Mouse (Mus musculus): ENCODE measurements at regions not wholly inside any gene's neighbourhood (a gene's known extent, or its start where the extent isn't known, plus 50 kb on each side); places are given as distances from the start of the nearest gene placed in this dataset.

- 42% methylated on average over 15 of the region's 15 CpGs for WGBS (ENCODE audit: insufficient replicate concordance)
- no peak overlapping the region for H3K27ac ChIP-seq (ENCODE audit: low read length)
- H3K27me3 ChIP-seq (ENCODE audit: control insufficient read depth, insufficient read depth, low read depth, low read length) = no peaks in the 10 kb centered on the region; the same call in 1 of the 2 replicates
- H3K36me3 ChIP-seq (ENCODE audit: control insufficient read depth, insufficient read depth) = no peaks in the 10 kb centered on the region
- peaks cover 2% of the 10 kb centered on the region for H3K4me1 ChIP-seq (ENCODE audit: control insufficient read depth, low read depth, low read length)
- no peak for ATAC-seq (ENCODE audit: low read depth)
- no peak overlapping the region for H3K4me3 ChIP-seq (ENCODE audit: low read depth, low read length)
- no peak overlapping the region for H3K4me2 ChIP-seq (ENCODE audit: low read depth, low read length)
- no peak overlapping the region for H3K9ac ChIP-seq (ENCODE audit: low read depth, low read length)
- H3K9me3 ChIP-seq (replicated peaks; ENCODE audit: control insufficient read depth, low read length) = no peaks in the 10 kb centered on the region
These were observed 59.4 kb downstream of the 1700001O22Rik start for GRCm38 (mm10) chr2:30743976-30744620.

GRCm38 (mm10) chr2:30743265-30743846 is 60.1 kb downstream of the 1700001O22Rik start:
- no peaks in the 10 kb centered on the region for H3K9me3 ChIP-seq (replicated peaks; ENCODE audit: control insufficient read depth, low read length)
- H3K4me1 ChIP-seq (ENCODE audit: control insufficient read depth, low read depth, low read length) = peaks cover 2% of the 10 kb centered on the region
- H3K9ac ChIP-seq (ENCODE audit: low read depth, low read length) = no peak overlapping the region
- ATAC-seq (ENCODE audit: low read depth) = no peak
- no peaks in the 10 kb centered on the region for H3K36me3 ChIP-seq (ENCODE audit: control insufficient read depth, insufficient read depth)
- no peaks in the 10 kb centered on the region; the same call in 1 of the 2 replicates for H3K27me3 ChIP-seq (ENCODE audit: control insufficient read depth, insufficient read depth, low read depth, low read length)
- 41% methylated on average over 4 of the region's 4 CpGs for WGBS (ENCODE audit: insufficient replicate concordance)
- no peak overlapping the region for H3K4me2 ChIP-seq (ENCODE audit: low read depth, low read length)
- H3K27ac ChIP-seq (ENCODE audit: low read length) = no peak overlapping the region
- no peak overlapping the region for H3K4me3 ChIP-seq (ENCODE audit: low read depth, low read length)

GRCm38 (mm10) chr2:30741450-30741849 is 62.0 kb downstream of the 1700001O22Rik start:
- no peak overlapping the region for H3K27ac ChIP-seq (ENCODE audit: low read length)

DNA sequence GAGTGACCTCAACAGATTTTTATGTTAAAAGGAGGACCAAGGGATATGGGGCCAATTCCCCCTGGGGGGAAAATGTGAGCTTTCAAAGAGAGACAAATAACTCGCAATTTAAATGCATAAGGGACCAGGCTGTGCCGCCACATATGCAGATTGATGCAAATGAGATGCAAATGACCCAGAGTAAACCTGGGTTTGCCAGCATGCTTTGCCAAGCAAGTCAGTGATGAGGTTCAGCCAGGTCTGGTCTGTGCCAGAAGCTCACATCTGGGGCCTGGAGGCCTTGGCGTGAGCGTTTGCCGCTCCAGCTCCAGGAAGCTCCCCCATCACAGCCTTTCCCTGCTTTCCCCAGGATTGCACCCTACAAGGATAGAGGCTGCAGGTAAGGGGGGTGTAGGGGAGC is 65.7 kb downstream of the 1700001O22Rik start:
- H3K36me3 ChIP-seq (ENCODE audit: control insufficient read depth, insufficient read depth) = no peaks in the 10 kb centered on the region
- ATAC-seq (ENCODE audit: low read depth) = no peak
- H3K4me2 ChIP-seq (ENCODE audit: low read depth, low read length) = no peak overlapping the region
- H3K4me1 ChIP-seq (ENCODE audit: control insufficient read depth, low read depth, low read length) = no peaks in the 10 kb centered on the region
- H3K27me3 ChIP-seq (ENCODE audit: control insufficient read depth, insufficient read depth, low read depth, low read length) = no peaks in the 10 kb centered on the region; the same call in 1 of the 2 replicates
- no peaks in the 10 kb centered on the region for H3K9me3 ChIP-seq (replicated peaks; ENCODE audit: control insufficient read depth, low read length)
- H3K4me3 ChIP-seq (ENCODE audit: low read depth, low read length) = no peak overlapping the region
- 76% methylated on average over 5 of the region's 5 CpGs for WGBS (ENCODE audit: insufficient replicate concordance)
- H3K9ac ChIP-seq (ENCODE audit: low read depth, low read length) = no peak overlapping the region
- H3K27ac ChIP-seq (ENCODE audit: low read length) = no peak overlapping the region

More at GRCm38 (mm10) chr2:30741450-30741849, 62.0 kb downstream of the 1700001O22Rik start:
- WGBS (ENCODE audit: insufficient replicate concordance) = 60% methylated on average over 2 of the region's 2 CpGs
- Histone ChIP-seq H3K36me3 (ENCODE audit: control insufficient read depth, insufficient read depth) (no peaks in the 10 kb centered on the region), H3K9ac (ENCODE audit: low read depth, low read length) (no peak overlapping the region), H3K4me3 (ENCODE audit: low read depth, low read length) (no peak overlapping the region), H3K4me1 (ENCODE audit: control insufficient read depth, low read depth, low read length) (peaks cover 2% of the 10 kb centered on the region), H3K27me3 (ENCODE audit: control insufficient read depth, insufficient read depth, low read depth, low read length) (no peaks in the 10 kb centered on the region; the same call in 1 of the 2 replicates), H3K4me2 (ENCODE audit: low read depth, low read length) (no peak overlapping the region), H3K9me3 (replicated peaks; ENCODE audit: control insufficient read depth, low read length) (no peaks in the 10 kb centered on the region)
- ATAC-seq (ENCODE audit: low read depth) = no peak

DNA sequence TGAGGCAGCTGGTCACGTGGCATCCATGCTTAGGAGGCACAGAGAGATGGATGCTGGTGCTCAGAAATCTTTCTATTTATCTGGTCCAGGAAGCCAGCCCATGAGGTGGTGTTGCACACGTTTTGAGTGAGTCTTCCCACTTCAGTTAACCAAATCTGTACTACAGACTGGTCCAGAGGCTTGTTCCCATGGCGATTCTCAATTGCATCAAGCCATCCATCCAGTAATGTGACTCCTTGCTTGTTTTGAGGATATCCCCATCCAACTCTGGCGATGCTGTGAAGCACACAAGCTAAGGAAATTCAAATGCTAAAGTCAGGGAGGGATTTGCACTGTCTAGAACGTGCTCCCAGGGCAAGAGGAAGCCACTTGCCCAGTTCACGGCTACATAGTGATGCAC is 66.8 kb downstream of the 1700001O22Rik start:
- Histone ChIP-seq H3K4me1 (ENCODE audit: control insufficient read depth, low read depth, low read length) (no peaks in the 10 kb centered on the region), H3K9ac (ENCODE audit: low read depth, low read length) (no peak overlapping the region), H3K4me2 (ENCODE audit: low read depth, low read length) (no peak overlapping the region), H3K27ac (ENCODE audit: low read length) (no peak overlapping the region), H3K27me3 (ENCODE audit: control insufficient read depth, insufficient read depth, low read depth, low read length) (no peaks in the 10 kb centered on the region; the same call in 1 of the 2 replicates), H3K9me3 (replicated peaks; ENCODE audit: control insufficient read depth, low read length) (no peaks in the 10 kb centered on the region), H3K36me3 (ENCODE audit: control insufficient read depth, insufficient read depth) (no peaks in the 10 kb centered on the region), H3K4me3 (ENCODE audit: low read depth, low read length) (no peak overlapping the region)
- WGBS (ENCODE audit: insufficient replicate concordance) = 48% methylated on average over 6 of the region's 6 CpGs
- no peak for ATAC-seq (ENCODE audit: low read depth)

DNA sequence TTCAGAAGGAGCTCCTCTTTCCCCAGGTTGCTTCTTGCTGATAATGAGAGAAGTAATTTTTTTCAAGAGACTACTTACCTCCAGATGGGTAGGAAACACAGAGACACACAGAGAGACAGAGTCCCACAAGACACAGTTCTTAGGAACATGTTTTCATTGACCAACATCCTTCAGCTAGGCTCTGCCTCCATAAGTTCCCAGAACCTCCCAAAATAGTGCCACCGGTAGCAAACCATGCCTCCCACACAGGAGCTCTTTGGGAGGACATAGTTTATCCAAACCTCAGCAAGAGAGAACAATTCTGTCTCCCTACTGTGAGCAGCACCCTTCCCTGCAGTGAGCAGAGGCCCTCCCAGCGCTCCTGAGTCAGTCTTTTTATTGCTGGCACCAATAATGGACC is 67.2 kb downstream of the 1700001O22Rik start:
- Histone ChIP-seq H3K4me2 (ENCODE audit: low read depth, low read length) (no peak overlapping the region), H3K27ac (ENCODE audit: low read length) (no peak overlapping the region), H3K9me3 (replicated peaks; ENCODE audit: control insufficient read depth, low read length) (no peaks in the 10 kb centered on the region), H3K4me1 (ENCODE audit: control insufficient read depth, low read depth, low read length) (no peaks in the 10 kb centered on the region), H3K4me3 (ENCODE audit: low read depth, low read length) (no peak overlapping the region), H3K27me3 (ENCODE audit: control insufficient read depth, insufficient read depth, low read depth, low read length) (no peaks in the 10 kb centered on the region; the same call in 1 of the 2 replicates), H3K9ac (ENCODE audit: low read depth, low read length) (no peak overlapping the region), H3K36me3 (ENCODE audit: control insufficient read depth, insufficient read depth) (no peaks in the 10 kb centered on the region)
- ATAC-seq (ENCODE audit: low read depth) = no peak
- WGBS (ENCODE audit: insufficient replicate concordance) = 53% methylated on average over 2 of the region's 2 CpGs

GRCm38 (mm10) chr2:30733853-30734252 is 69.6 kb downstream of the 1700001O22Rik start:
- Histone ChIP-seq H3K9ac (ENCODE audit: low read depth, low read length) (no peak overlapping the region), H3K4me3 (ENCODE audit: low read depth, low read length) (no peak overlapping the region), H3K4me2 (ENCODE audit: low read depth, low read length) (no peak overlapping the region), H3K4me1 (ENCODE audit: control insufficient read depth, low read depth, low read length) (no peaks in the 10 kb centered on the region), H3K9me3 (replicated peaks; ENCODE audit: control insufficient read depth, low read length) (no peaks in the 10 kb centered on the region), H3K27ac (ENCODE audit: low read length) (no peak overlapping the region), H3K27me3 (ENCODE audit: control insufficient read depth, insufficient read depth, low read depth, low read length) (no peaks in the 10 kb centered on the region), H3K36me3 (ENCODE audit: control insufficient read depth, insufficient read depth) (no peaks in the 10 kb centered on the region)
- ATAC-seq (ENCODE audit: low read depth) = no peak
- 22% methylated on average over 6 of the region's 6 CpGs for WGBS (ENCODE audit: insufficient replicate concordance)

- ATAC-seq (ENCODE audit: low read depth) = no peak
- no peak overlapping the region for H3K27ac ChIP-seq (ENCODE audit: low read length)
- WGBS (ENCODE audit: insufficient replicate concordance) = 63% methylated on average over 5 of the region's 5 CpGs
- no peak overlapping the region for H3K9ac ChIP-seq (ENCODE audit: low read depth, low read length)
- no peak overlapping the region for H3K4me3 ChIP-seq (ENCODE audit: low read depth, low read length)
- no peak overlapping the region for H3K4me2 ChIP-seq (ENCODE audit: low read depth, low read length)
- no peaks in the 10 kb centered on the region for H3K4me1 ChIP-seq (ENCODE audit: control insufficient read depth, low read depth, low read length)
- no peaks in the 10 kb centered on the region for H3K36me3 ChIP-seq (ENCODE audit: control insufficient read depth, insufficient read depth)
- H3K27me3 ChIP-seq (ENCODE audit: control insufficient read depth, insufficient read depth, low read depth, low read length) = no peaks in the 10 kb centered on the region
- no peaks in the 10 kb centered on the region for H3K9me3 ChIP-seq (replicated peaks; ENCODE audit: control insufficient read depth, low read length)
These were observed 71.6 kb downstream of the 1700001O22Rik start for GRCm38 (mm10) chr2:30731832-30732231.

DNA sequence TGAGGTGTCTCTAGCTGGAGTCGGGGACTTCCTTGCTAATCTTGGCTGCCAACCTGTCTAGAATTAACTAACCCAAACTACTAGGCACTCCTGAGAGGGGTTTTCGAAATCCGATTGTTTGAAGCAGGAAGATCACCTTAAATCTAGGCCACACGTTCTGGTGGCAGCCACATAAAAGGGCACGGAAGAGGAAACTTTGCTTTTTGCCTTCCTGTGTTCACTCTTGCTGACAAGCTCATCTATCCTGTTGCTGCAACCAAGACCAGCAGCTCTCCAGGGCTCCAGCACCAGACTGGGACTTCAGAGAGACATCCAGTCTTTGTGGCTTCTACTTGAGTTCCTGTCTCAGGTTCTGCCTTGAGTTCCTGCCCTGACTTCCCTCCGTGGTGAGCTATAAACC is 75.5 kb downstream of the 1700001O22Rik start:
- Histone ChIP-seq H3K4me2 (ENCODE audit: low read depth, low read length) (no peak overlapping the region), H3K9me3 (replicated peaks; ENCODE audit: control insufficient read depth, low read length) (no peaks in the 10 kb centered on the region), H3K4me3 (ENCODE audit: low read depth, low read length) (no peak overlapping the region), H3K4me1 (ENCODE audit: control insufficient read depth, low read depth, low read length) (no peaks in the 10 kb centered on the region; the same call in none of the 2 replicates), H3K9ac (ENCODE audit: low read depth, low read length) (no peak overlapping the region), H3K27me3 (ENCODE audit: control insufficient read depth, insufficient read depth, low read depth, low read length) (peaks cover 18% of the 10 kb centered on the region), H3K36me3 (ENCODE audit: control insufficient read depth, insufficient read depth) (no peaks in the 10 kb centered on the region), H3K27ac (ENCODE audit: low read length) (no peak overlapping the region)
- WGBS (ENCODE audit: insufficient replicate concordance) = 56% methylated on average over 6 of the region's 6 CpGs
- ATAC-seq (ENCODE audit: low read depth) = no peak

All from liver, embryonic 16.5 days (tissue).